Mouse (Mus musculus) fat pad, adult 2 months (tissue): ENCODE measurements around the gene Hoxd10.

Experiments used
- DNase-seq: peaks from one replicate; pipeline ENCODE4 v3.0.0-alpha.2; 2011; ENCODE audit warnings: low read depth, low spot score; ENCODE audit errors: extremely low read depth

Hoxd10 gene

GRCm38 (mm10) chr2:74663291-74663925 lies 28.3 kb upstream of the Hoxd10 start:
- no peak for DNase-seq

GRCm38 (mm10) chr2:74666411-74666810 lies 25.3 kb upstream of the Hoxd10 start:
- no peak for DNase-seq

GRCm38 (mm10) chr2:74667191-74667841 lies 24.4 kb upstream of the Hoxd10 start:
- DNase-seq, result no peak

- DNase-seq, result no peak
These were observed 23.8 kb upstream of the Hoxd10 start, which contains the start of gene Hoxd13 for GRCm38 (mm10) chr2:74667842-74668357. Gene Hoxd13, plus strand, starts transcription at chr2:74668310.

GRCm38 (mm10) chr2:74668370-74669229 lies 23.1 kb upstream of the Hoxd10 start:
- DNase-seq, result no peak

- no peak for DNase-seq
These were observed 22.5 kb upstream of the Hoxd10 start for GRCm38 (mm10) chr2:74669230-74669578.

GRCm38 (mm10) chr2:74669650-74670235 lies 22.0 kb upstream of the Hoxd10 start:
- DNase-seq, result no peak

GRCm38 (mm10) chr2:74670632-74671188 lies 21.0 kb upstream of the Hoxd10 start:
- no peak for DNase-seq

GRCm38 (mm10) chr2:74671847-74672246 lies 19.9 kb upstream of the Hoxd10 start:
- DNase-seq, result no peak

- no peak for DNase-seq
These were observed 19.0 kb upstream of the Hoxd10 start for GRCm38 (mm10) chr2:74672481-74673362.

GRCm38 (mm10) chr2:74673835-74674425 lies 17.8 kb upstream of the Hoxd10 start:
- no peak for DNase-seq

GRCm38 (mm10) chr2:74674881-74675665 lies 16.7 kb upstream of the Hoxd10 start, which contains the start of gene Hoxd12:
Gene Hoxd12, plus strand, starts transcription at chr2:74675013.
- no peak for DNase-seq

GRCm38 (mm10) chr2:74675666-74676282 lies 15.9 kb upstream of the Hoxd10 start:
- DNase-seq, result no peak

- DNase-seq, result no peak
These were observed 15.2 kb upstream of the Hoxd10 start for GRCm38 (mm10) chr2:74676376-74677052.

GRCm38 (mm10) chr2:74677106-74677505 lies 14.6 kb upstream of the Hoxd10 start:
- no peak for DNase-seq

GRCm38 (mm10) chr2:74678891-74679595 lies 12.7 kb upstream of the Hoxd10 start, which contains the start of gene Hoxd11:
Gene Hoxd11, plus strand, starts transcription at chr2:74679557.
- DNase-seq, result no peak

GRCm38 (mm10) chr2:74679596-74679971 lies 12.1 kb upstream of the Hoxd10 start:
- DNase-seq, result no peak
